Mouse (Mus musculus) mouse embryonic stem cell (cell line): ENCODE measurements around the gene Gpr108.

ENCODE experiments used
- in situ Hi-C, 2 experiments: fragments of 300-500 bp; cut with MboI; formaldehyde crosslinking; loops; 1 replicate in 1 of 2; 3 replicates in 1 of 2; pipeline ENCODE4 v1.14.3; 2019 to 2020; ENCODE audit warnings: low sequenced_read_pairs in 2 of 2, low pct_unique_long_range_greater_than_20kb in 1 of 2, mixed read lengths in 1 of 2; ENCODE audit not compliant: unreplicated experiment in 1 of 2

The Gpr108 gene

DNA sequence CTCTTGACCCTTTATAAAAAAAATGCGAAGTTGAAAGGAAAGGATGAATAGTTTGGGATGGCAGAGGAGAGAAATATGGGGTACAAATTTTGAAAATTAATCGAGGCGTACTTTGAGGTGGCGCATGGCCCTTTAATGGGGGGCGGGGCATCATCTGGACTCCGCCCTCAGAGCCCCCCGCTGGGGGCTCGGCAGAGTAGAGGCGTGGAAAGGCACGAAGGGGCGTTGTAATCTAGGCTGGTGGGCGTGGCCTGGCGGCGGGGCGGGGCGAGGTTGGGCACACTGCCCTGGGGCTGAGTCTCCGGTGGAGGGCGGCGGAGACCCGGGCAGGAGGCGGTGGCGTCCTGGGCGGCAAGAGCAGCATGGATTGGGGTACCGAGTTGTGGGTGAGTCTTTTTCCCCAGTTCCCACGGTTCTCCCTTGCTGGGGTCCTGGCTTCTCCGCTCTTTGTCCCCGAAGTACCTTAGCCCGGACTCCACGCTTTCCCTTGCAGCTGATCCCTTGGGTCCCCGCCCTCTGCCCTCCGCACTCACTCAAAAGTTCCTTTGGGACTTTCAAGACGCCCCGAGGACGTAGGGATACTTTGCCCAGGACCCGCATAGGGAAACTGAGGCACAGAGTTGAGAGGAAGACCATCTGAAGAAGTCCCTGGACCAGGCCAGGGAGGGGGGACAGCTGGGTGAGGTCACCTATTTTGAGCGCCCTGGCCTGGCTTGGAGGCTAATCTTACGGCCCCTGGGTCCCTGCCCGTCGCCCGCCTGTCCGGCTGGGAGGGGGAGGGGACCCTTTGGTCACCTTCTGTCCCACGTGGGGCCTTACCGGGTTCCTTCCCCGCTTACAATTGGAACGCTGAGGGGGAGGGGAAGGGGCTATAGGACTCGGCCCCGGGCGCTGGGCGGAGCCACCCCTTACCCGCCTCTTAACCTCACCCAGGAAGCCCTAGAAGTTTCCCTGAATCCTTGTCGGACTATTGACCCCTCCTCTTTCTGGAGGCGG is 1.2 kb upstream of the Gpr108 start, which contains the start of gene Trip10:
Trip10 (plus strand) TSS at position 270 of the 996 bp plus-strand sequence.
- in situ Hi-C loops, result no loop called here

DNA sequence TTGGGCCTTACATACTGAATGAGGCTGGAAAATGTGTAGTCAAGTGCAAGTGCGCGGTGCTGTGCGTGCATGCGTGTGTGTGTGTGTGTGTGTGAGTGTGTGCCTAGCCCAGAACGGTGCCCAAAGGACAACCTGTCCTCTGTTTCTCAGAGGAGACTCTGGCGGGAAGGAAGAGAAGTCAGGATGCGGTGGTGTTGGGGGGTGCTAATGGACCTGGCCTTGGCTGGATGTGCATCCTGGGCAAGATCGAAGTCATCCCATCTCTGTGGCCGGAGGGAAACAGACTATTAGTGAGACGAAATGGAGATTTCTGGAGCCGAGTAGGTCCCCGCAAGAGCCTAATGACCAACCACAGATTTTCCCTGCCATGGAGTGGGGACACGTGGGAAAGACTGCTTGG is 525 bp upstream of the Gpr108 start:
- in situ Hi-C loops, result no loop called here

DNA sequence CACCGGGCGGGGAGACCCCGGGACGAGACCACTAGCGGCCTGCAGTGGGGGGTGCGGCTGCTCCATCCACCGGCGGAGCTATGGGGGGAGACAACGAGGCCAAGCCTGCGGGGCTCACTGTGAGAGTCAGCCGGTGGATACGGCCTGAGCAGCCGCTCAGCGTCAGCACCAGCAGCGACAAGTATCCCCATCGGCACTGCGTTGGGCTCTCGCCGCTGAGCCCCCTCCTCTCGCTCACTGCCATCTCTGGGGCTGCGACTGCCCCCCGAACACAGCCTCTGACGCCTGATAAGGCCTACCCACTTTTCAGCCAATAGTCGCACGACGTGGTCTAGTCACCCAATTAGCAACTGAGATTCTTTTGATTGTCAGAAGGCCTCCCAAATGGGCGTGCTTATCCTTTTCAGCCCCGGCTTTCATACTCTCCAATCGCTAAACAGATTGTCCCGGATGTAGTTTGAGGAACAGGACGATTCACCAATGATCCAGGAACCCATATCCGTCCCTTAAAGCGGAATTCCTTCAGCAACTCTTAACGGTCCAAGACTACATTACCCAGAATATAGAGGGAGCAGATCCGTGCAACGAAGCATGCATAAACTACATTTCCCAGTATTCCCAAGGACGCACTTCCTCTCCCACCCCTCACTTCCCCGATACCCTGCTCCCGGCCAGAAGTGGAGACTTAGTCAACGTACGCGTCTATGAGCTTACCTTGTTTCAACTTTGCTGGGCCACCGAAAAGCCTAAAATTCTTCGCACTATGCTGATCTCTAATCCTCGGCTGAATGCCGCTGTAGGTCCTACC is 649 bp downstream of the Gpr108 start:
- in situ Hi-C loops, result no loop called here

- in situ Hi-C loops, result no loop called here
These were observed 1.4 kb downstream of the Gpr108 start for GRCm38 (mm10) chr17:57246663-57247392.

GRCm38 (mm10) chr17:57245311-57245929 is 2.8 kb downstream of the Gpr108 start:
- in situ Hi-C loops, result no loop called here

DNA sequence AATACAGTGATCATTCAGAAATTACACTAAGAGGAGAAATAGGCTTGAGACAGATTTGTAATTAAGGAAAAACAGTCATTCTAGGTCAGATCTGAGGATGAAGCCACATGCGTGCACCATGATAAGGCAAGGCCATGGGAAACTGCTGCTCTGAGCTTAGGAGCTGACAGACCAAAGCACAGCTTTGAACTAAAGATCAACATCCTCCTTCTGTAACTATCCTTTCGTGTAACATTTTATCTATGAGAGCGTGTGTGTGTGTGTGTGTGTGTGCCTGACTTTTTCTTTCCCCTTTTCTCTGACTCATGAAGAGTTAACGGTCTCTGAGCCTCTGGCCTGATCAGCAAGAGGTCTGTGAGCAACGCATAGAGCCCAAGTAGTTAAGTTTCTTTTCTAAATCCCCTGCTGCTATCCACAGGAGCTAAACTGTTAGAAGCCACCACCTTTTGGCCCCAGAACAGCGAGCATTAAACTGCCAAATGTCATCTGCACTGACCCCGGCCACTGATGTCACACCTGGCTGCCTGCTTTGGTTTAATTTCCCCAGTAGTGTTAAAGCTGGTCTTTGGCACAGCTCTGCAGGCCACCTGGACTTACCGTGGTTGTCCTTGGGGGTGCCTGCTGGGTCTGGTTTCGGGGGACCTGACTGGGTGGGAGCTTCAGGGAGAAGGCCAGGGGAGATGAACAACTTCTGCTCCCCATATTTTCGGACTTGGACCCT is 4.4 kb downstream of the Gpr108 start:
- in situ Hi-C loops, result no loop called here

DNA sequence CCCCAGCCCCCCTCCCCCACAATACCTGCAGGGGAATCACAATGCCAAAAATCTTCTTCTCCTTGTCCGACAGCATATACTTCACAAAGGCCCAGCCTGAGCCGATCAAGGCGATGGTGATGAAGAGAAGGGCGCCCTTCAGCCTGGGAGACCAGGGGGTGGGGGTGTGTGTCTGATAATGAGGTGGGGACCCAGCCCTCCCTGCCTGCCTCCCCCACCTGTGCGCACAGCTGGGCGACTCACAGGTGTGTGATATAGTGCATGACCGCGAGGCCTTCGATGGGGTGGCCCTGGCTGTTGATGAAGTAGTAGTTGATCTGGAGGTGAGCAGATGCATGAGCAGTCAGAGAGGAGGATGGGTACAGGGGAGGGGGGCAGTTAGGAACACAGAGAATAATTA is 11.1 kb downstream of the Gpr108 start:
- in situ Hi-C loops, result no loop called here

- in situ Hi-C loops, result no loop called here
These were observed 12.4 kb downstream of the Gpr108 start for GRCm38 (mm10) chr17:57235803-57236202.

GRCm38 (mm10) chr17:57234254-57234928 is 13.9 kb downstream of the Gpr108 start:
- in situ Hi-C loops, result no loop called here

DNA sequence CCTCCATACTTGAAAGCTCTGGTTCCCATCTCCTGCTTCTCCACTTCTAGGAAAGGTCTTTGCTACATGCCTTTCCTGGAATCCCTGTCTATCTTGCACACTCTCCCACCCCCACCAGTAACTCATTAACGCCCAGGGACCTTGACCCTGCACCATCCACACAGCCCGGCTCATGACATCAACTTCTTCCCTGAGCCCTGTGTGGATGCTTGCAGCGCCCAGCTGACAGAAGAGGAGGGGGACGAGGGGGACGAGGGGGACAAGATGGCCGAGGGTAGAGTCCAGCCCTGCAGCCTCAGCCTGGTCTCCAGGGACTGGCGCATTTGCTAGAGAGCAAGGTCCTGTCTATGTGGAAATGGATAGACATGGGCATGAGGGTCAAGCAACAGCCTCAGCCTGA is 15.2 kb downstream of the Gpr108 start:
- in situ Hi-C loops, result no loop called here

- in situ Hi-C loops, result no loop called here
These were observed 16.0 kb downstream of the Gpr108 start for GRCm38 (mm10) chr17:57232200-57232599.

- in situ Hi-C loops, result no loop called here
These were observed 16.9 kb downstream of the Gpr108 start for GRCm38 (mm10) chr17:57231321-57231771.

GRCm38 (mm10) chr17:57230728-57231125 is 17.5 kb downstream of the Gpr108 start:
- in situ Hi-C loops, result no loop called here

DNA sequence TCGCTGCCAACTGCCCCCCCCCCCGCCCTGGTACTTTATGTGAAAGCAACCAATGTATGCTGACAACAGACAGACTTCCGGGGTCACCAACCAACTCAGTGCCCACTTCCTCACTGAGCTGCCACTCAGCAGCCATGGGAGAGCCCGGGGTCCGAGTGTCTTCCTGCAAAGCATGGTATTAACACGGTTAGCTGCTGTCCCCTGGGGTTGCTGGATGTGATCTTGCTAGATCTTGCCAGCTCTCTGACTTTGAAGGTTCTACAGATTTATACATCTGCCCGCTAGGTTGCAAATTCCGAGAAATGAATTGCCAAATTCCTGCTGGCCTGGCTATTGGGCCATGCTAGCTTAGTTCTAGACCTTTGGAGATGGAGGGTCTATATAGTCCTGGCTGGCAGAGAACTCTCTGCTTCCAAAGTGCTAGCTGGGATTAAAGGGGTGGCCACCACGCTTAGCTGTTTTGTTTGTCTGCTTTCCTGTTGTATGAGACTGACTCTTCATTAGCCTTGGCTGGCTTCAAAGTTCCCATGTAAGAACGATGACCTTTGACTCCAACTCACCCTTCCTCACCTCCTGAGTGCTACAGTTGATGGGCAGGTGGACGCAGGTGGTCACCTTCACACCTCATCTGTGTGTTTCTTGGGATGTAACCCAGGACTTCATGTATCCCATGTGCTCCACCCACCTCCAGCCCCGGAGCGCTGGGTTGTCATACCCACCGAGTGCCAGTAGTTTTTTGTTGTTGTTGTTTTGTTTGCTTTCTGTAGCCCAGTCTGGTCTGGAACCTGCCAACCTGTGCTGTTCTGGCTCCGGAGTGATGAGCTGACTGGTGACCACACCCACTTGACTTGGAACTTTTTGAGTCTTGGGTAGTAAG is 18.2 kb downstream of the Gpr108 start:
- in situ Hi-C loops, result no loop called here

DNA sequence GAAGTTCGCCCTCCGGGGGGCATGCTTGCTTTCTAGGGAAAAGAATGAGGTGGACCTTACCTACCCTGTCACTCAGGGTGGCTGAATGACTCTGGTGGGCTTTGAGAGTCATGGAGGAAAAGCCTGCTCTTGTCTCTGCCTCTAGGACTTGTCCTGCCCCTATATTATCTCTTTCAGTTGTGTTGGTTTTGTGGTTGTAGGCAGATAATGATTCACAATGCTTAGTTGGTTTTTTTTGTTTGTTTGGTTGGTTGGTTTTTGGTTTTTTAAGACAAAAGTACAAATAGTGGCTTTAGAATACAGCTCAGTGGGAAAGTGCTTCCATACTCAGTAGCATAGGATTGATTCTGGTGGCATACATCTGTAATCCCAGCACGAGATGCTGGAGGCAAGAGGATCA is 19.4 kb downstream of the Gpr108 start:
- in situ Hi-C loops, result no loop called here

- in situ Hi-C loops, result no loop called here
These were observed 20.2 kb downstream of the Gpr108 start, which contains the start of gene C3 for GRCm38 (mm10) chr17:57228014-57228413. Gene C3, minus strand, starts transcription at chr17:57228136.
